In the genomic region with DNA sequence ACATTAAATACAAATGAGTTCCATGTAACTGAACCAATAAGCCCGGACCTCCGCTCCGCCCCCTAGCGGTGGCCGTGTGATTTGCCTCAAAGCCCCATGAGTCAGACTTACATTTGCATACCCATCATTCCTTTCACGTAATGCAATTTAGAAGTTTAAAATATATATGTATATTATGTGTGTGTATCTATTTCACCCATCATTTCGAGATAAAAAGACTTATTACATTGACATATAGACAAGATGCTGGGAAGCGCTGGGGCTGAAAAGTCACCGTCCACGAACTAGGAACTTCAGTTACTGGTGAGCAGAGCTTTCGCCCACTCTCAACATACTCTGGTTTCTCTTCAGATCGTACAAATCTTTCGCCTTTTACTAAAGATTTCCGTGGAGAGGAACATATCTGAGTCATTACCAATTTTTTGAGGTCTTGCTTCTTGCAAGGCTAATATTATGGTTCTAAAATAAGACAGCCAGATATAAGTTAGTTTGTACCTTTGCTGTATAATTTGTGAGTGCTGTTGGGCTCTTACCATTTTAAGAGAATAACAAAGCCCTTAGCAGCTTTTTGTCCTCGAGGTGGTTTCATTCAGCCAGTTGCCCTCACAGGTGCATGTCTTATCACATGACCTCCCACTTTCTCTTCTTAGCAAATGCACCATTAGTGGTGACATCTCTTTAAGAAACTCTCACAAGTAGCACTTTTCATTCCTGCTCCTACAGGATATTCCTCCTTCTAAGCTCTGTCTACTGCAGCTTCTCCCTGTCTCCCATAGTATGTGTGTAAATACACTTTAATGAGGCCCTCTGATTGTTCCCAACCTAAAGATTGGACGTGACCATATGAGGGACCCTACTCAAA, we compare ENCODE assay signal across 9 mouse cellular contexts. TPM values are rescaled to one million over a fixed set of nuclear protein-coding genes. Genes with fewer than 3 reads are reported as not detected.
A peak's percentile ranks its signal among the peaks of the same experiment; 100 is the strongest.
DNase-seq lines count a peak whose midpoint lies in the region; ATAC-seq and TF ChIP-seq lines count a peak whose summit lies in the region.
"Had no signal": no experiment of that assay in that cellular context is flagged by ENCODE, and none has a peak within 500 bp of the region (broad histone marks: within the 10 kb centered on the region; RNA-seq: fewer than 3 reads in every experiment).

No protein-coding gene starts in this region.

- no peak for ATAC-seq in kidney, embryonic 16.5 days (ENCODE audit: low FRiP score, low TSS enrichment)
- peak; percentile 77 for ATAC-seq in liver, postnatal 0 days

- TF ChIP-seq EP300 in ES-Bruce4 (IDR thresholded peaks at IDR 0.05; ENCODE audit: insufficient read depth, low read depth, low read length), result no peak
- TF ChIP-seq EP300 in liver, postnatal 0 days (IDR thresholded peaks at IDR 0.05; ENCODE audit: low read depth), result peak; percentile 41

- peak; percentile 76 for TF ChIP-seq CTCF in ES-Bruce4 (IDR thresholded peaks at IDR 0.05; ENCODE audit: low read depth, low read length)
- TF ChIP-seq CTCF in liver, postnatal 0 days (IDR thresholded peaks at IDR 0.05; ENCODE audit: low read depth), result peak; percentile 83
- TF ChIP-seq CTCF in spleen, adult 2 months (IDR thresholded peaks at IDR 0.05; ENCODE audit: extremely low read depth, insufficient read depth, insufficient read length, insufficient replicate concordance), result peak; percentile 84; the same call in 1 of the 2 replicates

- DNase-seq in kidney, adult 11 months, result peak; percentile 21
- peak; percentile 76 for DNase-seq in adrenal gland, postnatal 10 days
- peak; percentile 48 to 57 for DNase-seq in heart, postnatal 14 days
- DNase-seq in liver, postnatal 0 days, result peak; percentile 82
- peak; percentile 71 to 79 for DNase-seq in spleen, adult 2 months (ENCODE audit: low read depth in 1 of 2, low spot score in 2 of 2)
- no peak for DNase-seq in urinary bladder, postnatal 4 days (ENCODE audit: low spot score in 2 of 2)

- TF ChIP-seq POLR2A in ES-Bruce4 (IDR thresholded peaks at IDR 0.05; ENCODE audit: insufficient read depth, low read length), result peak; percentile 42
- TF ChIP-seq POLR2A in spleen, adult 2 months (IDR thresholded peaks at IDR 0.05; ENCODE audit: low read depth, low read length), result peak; percentile 52

- H3K4me3 ChIP-seq in kidney, embryonic 16.5 days (ENCODE audit: low read length), result no peak overlapping the region
- no peak overlapping the region for H3K4me3 ChIP-seq in ES-Bruce4 (ENCODE audit: low read depth, low read length)
- no peak overlapping the region for H3K4me3 ChIP-seq in liver, postnatal 0 days (ENCODE audit: low read depth, low read length)
- H3K4me3 ChIP-seq in spleen, adult 2 months (ENCODE audit: extremely low read depth, insufficient read depth, insufficient read length), result no peak overlapping the region
- H3K4me3 ChIP-seq: heart, embryonic 15.5 days had no signal

- H3K36me3 ChIP-seq in kidney, embryonic 16.5 days (ENCODE audit: insufficient read depth, low read length), result no peaks in the 10 kb centered on the region
- H3K36me3 ChIP-seq in ES-Bruce4 (ENCODE audit: control insufficient read depth, insufficient read depth, low read length, poor library complexity, severe bottlenecking), result no peaks in the 10 kb centered on the region
- H3K36me3 ChIP-seq in liver, postnatal 0 days (replicated peaks; ENCODE audit: insufficient read depth, low read length), result no peaks in the 10 kb centered on the region
- no peaks in the 10 kb centered on the region for H3K36me3 ChIP-seq in spleen, adult 2 months (ENCODE audit: control insufficient read depth, insufficient read depth, low read length)
- H3K36me3 ChIP-seq: heart, embryonic 15.5 days had no signal

- intact Hi-C loops in heart, postnatal 14 days (cut with DNase I), result no loop called here

- H3K4me2 ChIP-seq in kidney, embryonic 16.5 days (replicated peaks; ENCODE audit: low read depth, low read length), result no peak overlapping the region
- peak overlapping the region; percentile 32; the same call in 1 of the 2 replicates for H3K4me2 ChIP-seq in liver, postnatal 0 days (ENCODE audit: low read depth, low read length)
- H3K4me2 ChIP-seq: heart, embryonic 15.5 days had no signal

- H3K9me3 ChIP-seq in kidney, embryonic 16.5 days (ENCODE audit: low read length), result no peaks in the 10 kb centered on the region
- no peaks in the 10 kb centered on the region for H3K9me3 ChIP-seq in ES-Bruce4 (replicated peaks; ENCODE audit: control insufficient read depth, insufficient read depth, low read length, poor library complexity, severe bottlenecking)
- H3K9me3 ChIP-seq in liver, postnatal 0 days (ENCODE audit: low read length), result no peaks in the 10 kb centered on the region
- H3K9me3 ChIP-seq: heart, embryonic 15.5 days had no signal

- no peak overlapping the region for H3K27ac ChIP-seq in kidney, embryonic 16.5 days (ENCODE audit: low read length)
- H3K27ac ChIP-seq in ES-Bruce4 (ENCODE audit: insufficient read depth, low read length), result no peak overlapping the region
- H3K27ac ChIP-seq in liver, postnatal 0 days (ENCODE audit: low read depth), result peak overlapping the region; percentile 67
- peak overlapping the region; percentile 40; the same call in 1 of the 2 replicates for H3K27ac ChIP-seq in spleen, adult 2 months (ENCODE audit: insufficient read depth, low read length)
- H3K27ac ChIP-seq: heart, embryonic 15.5 days had no signal

- H3K9ac ChIP-seq in kidney, embryonic 16.5 days (replicated peaks; ENCODE audit: low read length), result no peak overlapping the region
- H3K9ac ChIP-seq in ES-Bruce4 (ENCODE audit: low read depth, poor library complexity, severe bottlenecking), result no peak overlapping the region
- no peak overlapping the region; the same call in 1 of the 2 replicates for H3K9ac ChIP-seq in liver, postnatal 0 days (replicated peaks)
- H3K9ac ChIP-seq: heart, embryonic 15.5 days had no signal

- H3K4me1 ChIP-seq in kidney, embryonic 16.5 days (ENCODE audit: insufficient read depth, low read length), result no peaks in the 10 kb centered on the region
- H3K4me1 ChIP-seq in ES-Bruce4 (ENCODE audit: control insufficient read depth, insufficient read depth, low read length), result no peaks in the 10 kb centered on the region
- H3K4me1 ChIP-seq in liver, postnatal 0 days (ENCODE audit: insufficient read depth), result no peaks in the 10 kb centered on the region; the same call in 1 of the 2 replicates
- H3K4me1 ChIP-seq in spleen, adult 2 months (ENCODE audit: control insufficient read depth, insufficient read depth, insufficient read length), result peaks cover 18% of the 10 kb centered on the region; the same call in 1 of the 2 replicates

- 15% methylated on average over 16 of the region's 16 CpGs for WGBS in kidney, embryonic 16.5 days
- 10% methylated on average over 16 of the region's 16 CpGs for WGBS in liver, postnatal 0 days (ENCODE audit: insufficient replicate concordance)
- WGBS in spleen, adult 2 months, result 19% methylated on average over 16 of the region's 16 CpGs

- no peaks in the 10 kb centered on the region for H3K27me3 ChIP-seq in kidney, embryonic 16.5 days (ENCODE audit: insufficient read depth, low read length)
- no peaks in the 10 kb centered on the region for H3K27me3 ChIP-seq in ES-Bruce4 (ENCODE audit: control insufficient read depth, insufficient read depth, low read length, poor library complexity, severe bottlenecking)
- no peaks in the 10 kb centered on the region for H3K27me3 ChIP-seq in liver, postnatal 0 days (ENCODE audit: insufficient read depth, low read length)
- no peaks in the 10 kb centered on the region for H3K27me3 ChIP-seq in spleen, adult 2 months (ENCODE audit: control insufficient read depth, insufficient read depth, low read length)
- H3K27me3 ChIP-seq: heart, embryonic 15.5 days had no signal

RNA-seq across cellular contexts. Expression of gene Hhat, which starts 25.6 kb away (rescaled TPM):
- 17.5 and 17.8 TPM in 2 replicates for polyA plus RNA-seq in kidney, embryonic 16.5 days (2015; fragmentation: Nextera tagmentation; extraction: Ambion mirVana)
- 2.2 and 3.1 TPM in 2 replicates for polyA plus RNA-seq in ES-Bruce4 (2011; ENCODE audit: insufficient read depth, insufficient read length, low read depth, missing spikeins)
- 1 to 10 TPM; 6.8 to 7.3 TPM for total RNA-seq in adrenal gland, postnatal 10 days (2021)
- 1 to 10 TPM; 3.3 to 3.7 TPM for total RNA-seq in heart, postnatal 14 days (2021)
- 0.76 and 1.1 TPM in 2 replicates for polyA plus RNA-seq in liver, postnatal 0 days (2015; fragmentation: Nextera tagmentation; extraction: Ambion mirVana)
- 3.4 and 5.0 TPM in 2 replicates for polyA plus RNA-seq in spleen, adult 2 months (2012; rRNA removed)

Comparison
In these comparisons a context has a peak if more than half of its experiments do, and no peak if none do; other contexts are left out.
1. DNase-seq: peak in kidney, adult 11 months (single experiment), adrenal gland, postnatal 10 days (single experiment), heart, postnatal 14 days (2 of 2), liver, postnatal 0 days (single experiment) and spleen, adult 2 months (2 of 2); none in urinary bladder, postnatal 4 days (0 of 2).
2. H3K27ac ChIP-seq: peak in liver, postnatal 0 days (single experiment) and spleen, adult 2 months (single experiment); none in kidney, embryonic 16.5 days (single experiment) and ES-Bruce4 (single experiment).
3. Peak in every context shown above with its lines, with median percentiles within 50 percentile points of each other: CTCF ChIP-seq.